Mouse (Mus musculus): Measurements from ENCODE around the gene Ankrd66.
A peak's percentile ranks its signal among the peaks of the same experiment; 100 is the strongest.

Gene Ankrd66

GRCm38 (mm10) chr17:43543539-43543938, at the start of gene Ankrd66:
Gene Ankrd66 (minus strand): TSS chr17:43543639.
- no peak for DNase-seq (ENCODE audit: low read depth, low spot score)

DNA sequence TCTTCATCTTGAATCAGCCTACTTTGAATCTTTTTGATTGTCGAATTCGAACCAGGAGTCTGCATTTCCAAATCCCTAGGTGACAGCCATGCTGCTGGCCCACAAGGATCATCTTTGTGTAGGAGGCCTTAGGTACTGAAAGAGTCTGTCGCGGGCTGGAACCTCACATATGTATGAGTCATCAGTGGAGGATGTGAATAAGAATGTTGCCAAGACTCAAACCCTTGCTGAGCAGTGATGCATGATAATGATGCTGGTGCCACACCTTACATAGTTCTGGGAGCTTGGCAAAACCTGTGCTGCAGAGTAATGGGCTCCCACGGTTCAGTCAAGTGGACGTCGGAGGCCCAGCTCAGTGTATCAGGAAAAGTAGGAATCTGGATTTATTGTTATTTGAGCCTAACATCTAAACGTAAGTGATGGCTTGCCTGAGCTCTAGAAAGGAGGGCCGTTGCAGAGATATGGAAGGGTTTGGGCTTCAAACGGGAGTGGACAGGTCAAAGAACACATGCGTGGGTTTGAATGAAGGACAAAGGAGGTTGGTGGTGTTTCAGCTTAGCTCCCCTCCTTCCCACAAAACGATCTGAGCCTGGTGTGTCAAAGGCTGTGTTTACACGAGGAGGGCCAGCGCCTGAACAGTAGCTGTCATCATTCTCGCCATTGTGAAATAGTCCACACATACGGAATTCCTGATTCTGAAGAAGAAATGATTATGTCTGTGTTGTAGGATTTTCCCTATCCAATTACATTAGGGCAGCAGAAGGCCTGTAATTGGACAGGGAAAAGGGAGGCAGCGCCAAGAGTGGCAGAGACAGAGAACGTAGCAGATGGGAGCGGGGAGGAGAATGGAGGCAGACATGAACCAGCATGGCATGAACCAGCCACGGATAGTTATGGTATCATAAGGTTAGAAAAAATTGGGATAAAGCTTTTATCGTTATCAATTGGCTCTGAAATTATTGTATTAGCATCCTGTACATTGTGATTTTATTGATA, 49.2 kb upstream of the Ankrd66 start:
- DNase-seq (ENCODE audit: low read depth, low spot score): no peak

- DNase-seq (ENCODE audit: low read depth, low spot score): no peak
Observed at GRCm38 (mm10) chr17:43590531-43590930, 47.1 kb upstream of the Ankrd66 start.

- DNase-seq (ENCODE audit: low read depth, low spot score): no peak
Observed at GRCm38 (mm10) chr17:43589750-43590149, 46.3 kb upstream of the Ankrd66 start.

DNA sequence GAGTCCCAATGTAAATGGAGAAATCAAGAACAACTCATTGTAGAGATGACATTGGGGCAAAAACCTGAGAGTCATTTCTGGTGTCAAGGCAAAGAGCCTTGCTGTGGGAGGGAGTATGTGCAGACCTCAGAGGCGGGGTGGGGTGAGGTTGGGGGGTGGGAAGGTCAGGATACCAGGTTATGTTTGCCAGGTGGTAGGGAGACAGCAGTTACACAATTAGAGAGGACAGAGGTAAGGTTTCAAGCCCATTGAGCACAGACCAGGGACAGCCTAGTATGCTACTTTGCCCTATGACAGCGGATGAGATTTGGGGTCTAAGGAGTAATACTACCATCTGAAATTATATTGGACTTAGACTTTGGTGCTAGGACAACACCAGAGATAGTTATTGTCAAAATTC, 43.8 kb upstream of the Ankrd66 start:
- no peak for DNase-seq (ENCODE audit: low read depth, low spot score)

- DNase-seq (ENCODE audit: low read depth, low spot score): no peak
Observed at GRCm38 (mm10) chr17:43584771-43585170, 41.3 kb upstream of the Ankrd66 start.

DNA sequence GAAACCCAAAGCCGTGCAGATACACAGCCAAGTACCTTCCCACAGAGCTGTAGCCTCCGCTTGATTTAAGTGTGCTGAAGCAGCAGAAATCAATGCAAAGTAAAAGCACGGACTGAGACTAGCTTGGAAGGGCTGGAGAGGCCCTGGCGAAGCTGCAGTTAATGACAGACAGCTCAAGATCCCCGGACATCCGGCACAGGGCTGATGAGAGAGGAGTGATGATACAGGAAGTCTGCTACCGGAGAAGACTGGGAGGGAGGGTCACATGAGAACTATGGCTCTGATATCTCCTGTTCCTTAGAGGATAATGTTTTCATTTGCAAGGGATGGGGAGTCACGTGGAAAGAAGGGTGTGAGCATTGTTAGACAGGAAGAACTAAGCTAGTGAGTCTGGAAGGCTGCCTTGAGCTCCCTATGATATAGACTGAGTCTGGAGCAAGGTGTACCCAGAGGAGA, 37.6 kb upstream of the Ankrd66 start:
- DNase-seq (ENCODE audit: low read depth, low spot score): no peak

GRCm38 (mm10) chr17:43580456-43580855, 37.0 kb upstream of the Ankrd66 start:
- no peak for DNase-seq (ENCODE audit: low read depth, low spot score)

- no peak for DNase-seq (ENCODE audit: low read depth, low spot score)
Observed at GRCm38 (mm10) chr17:43573624-43574073, 30.2 kb upstream of the Ankrd66 start.

DNA sequence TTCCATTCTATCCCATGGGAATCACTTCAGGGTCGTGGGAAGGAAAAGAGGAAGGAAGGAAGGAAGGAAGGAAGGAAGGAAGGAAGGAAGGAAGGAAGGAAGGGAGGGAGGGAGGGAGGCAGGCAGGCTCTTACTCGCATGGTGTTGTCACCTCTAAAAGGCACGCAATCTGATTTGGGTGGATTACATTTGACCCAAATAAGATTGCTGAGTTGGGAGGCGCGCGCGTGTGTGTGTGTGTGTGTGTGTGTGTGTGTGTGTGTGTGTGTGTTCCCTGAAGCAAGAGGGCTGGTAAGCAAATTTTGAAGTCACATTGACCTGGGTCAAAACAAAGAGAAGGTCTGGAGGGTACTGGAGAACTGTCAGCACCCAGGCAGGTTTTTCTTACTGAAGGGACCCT, 25.8 kb upstream of the Ankrd66 start:
- DNase-seq (ENCODE audit: low read depth, low spot score): no peak

DNA sequence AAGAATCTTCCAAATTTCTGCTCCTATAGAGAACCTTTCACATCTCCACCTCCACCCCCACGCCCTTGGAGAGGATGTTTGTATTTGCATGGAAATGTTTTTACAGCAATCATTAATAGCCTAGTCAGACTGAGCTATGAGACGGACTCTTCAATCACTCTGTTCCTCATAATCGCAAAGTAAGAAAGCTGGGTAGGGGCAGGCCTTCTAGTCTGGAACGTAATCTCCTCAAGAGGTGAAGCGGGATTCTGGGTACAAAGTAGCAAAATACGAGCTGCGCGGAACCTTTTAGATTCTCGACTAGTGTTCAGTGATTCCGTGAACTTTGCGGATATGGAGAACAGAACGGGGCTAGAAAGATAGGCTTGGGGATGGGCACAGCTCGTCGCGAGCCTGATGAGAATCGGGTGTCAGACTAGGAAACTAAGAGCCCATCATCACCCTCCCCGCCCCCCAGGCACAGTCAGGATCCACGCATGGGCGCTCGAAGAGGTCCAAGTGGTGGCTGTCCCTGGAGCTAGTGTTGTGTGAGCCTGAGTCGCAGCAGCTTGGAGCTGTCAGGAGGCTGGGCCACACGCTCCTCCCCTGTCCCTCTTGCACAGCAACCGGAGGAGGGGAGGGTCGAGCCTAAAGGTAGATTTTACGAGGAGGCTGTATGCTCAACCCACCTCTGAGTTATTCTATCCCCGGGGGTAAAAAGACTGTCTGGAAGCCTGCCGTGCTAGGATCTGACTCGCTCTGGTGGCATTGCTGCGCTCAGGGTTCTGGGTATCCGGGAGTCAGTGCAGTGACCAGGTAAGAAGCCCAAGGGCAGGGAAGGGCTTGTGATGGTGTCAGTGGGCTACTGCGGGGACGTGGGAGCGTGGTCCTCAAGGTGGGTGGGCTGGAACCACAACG, 24.8 kb upstream of the Ankrd66 start, which contains the start of gene Pla2g7:
TSS of gene Pla2g7 (plus strand) at position 107 of the 897 bp plus-strand sequence.
- DNase-seq (ENCODE audit: low read depth, low spot score): peak; percentile 49

- DNase-seq (ENCODE audit: low read depth, low spot score): no peak
Observed at GRCm38 (mm10) chr17:43567593-43567991, 24.2 kb upstream of the Ankrd66 start.

DNA sequence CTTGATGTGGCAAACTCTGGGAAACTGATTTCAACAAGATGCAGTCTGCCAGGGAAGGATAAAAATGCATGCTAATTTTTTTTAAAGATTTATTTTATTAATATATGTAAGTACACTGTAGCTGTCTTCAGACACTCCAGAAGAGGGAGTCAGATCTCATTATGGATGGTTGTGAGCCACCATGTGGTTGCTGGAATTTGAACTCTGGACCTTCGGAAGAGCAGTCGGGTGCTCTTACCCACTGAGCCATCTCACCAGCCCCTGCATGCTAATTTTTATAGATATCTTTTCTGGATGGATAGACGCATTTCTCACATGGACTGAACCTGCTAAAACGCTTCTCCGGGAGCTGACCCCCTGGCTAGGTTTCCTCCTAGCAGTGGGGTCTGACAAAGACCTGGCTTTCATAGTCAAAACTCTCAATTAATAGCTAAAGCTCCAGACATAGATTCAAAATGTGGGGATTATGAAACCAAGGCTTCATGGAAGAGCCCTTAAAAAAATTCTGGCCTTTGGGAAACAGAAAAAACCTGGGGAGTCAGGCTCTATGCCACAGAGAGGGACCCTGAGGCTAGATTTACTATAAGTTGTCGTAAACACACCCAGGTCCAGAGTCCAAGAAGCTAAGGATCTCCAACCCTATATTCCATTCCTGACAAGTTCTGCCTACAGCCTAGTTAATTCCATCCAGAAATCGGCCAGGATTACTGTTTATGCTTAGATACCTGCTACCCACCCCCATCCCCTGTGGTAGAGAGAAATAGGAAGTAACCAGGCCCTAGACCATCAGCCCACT, 20.0 kb upstream of the Ankrd66 start:
- DNase-seq (ENCODE audit: low read depth, low spot score): no peak

DNA sequence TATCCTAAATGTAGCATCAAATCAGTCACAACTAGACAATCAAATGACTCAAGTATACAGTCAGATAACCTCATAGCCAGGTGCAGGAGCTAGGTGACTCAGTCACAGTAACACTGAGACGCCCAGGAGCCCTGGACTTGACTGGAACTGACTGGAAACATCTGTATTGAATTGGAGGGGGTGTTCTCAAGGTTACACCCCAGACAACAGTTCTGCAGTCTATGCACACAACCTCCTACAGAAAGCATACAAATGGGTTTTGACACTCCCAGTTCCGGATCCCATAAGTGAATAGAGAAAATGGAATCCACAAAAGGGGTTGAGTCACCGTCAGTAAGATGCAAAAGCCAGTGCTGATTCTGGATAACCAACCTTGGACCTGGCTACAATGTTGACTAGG, 15.2 kb upstream of the Ankrd66 start:
- no peak for DNase-seq (ENCODE audit: low read depth, low spot score)

- DNase-seq (ENCODE audit: low read depth, low spot score): no peak
Observed at GRCm38 (mm10) chr17:43557541-43558090, 14.2 kb upstream of the Ankrd66 start.

DNA sequence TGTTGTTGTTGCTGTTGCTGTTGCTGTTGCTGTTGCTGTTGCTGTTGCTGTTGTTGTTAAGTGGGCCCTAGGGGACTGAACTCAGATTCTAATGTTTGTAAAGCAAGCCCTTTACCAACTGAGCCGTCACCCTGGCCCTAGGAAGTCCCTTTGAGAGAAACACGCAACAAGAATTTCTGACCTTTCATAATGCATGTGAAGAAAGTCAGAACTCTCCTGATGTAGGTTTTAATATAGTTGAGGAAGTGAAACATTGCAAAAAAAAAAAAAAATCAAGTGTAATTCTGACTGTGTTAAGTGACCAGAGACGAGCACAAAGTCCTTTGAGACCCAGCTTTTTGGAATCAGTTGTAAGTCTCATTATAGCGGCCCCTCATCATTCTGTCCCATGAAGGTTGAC, 13.7 kb upstream of the Ankrd66 start:
- no peak for DNase-seq (ENCODE audit: low read depth, low spot score)

DNA sequence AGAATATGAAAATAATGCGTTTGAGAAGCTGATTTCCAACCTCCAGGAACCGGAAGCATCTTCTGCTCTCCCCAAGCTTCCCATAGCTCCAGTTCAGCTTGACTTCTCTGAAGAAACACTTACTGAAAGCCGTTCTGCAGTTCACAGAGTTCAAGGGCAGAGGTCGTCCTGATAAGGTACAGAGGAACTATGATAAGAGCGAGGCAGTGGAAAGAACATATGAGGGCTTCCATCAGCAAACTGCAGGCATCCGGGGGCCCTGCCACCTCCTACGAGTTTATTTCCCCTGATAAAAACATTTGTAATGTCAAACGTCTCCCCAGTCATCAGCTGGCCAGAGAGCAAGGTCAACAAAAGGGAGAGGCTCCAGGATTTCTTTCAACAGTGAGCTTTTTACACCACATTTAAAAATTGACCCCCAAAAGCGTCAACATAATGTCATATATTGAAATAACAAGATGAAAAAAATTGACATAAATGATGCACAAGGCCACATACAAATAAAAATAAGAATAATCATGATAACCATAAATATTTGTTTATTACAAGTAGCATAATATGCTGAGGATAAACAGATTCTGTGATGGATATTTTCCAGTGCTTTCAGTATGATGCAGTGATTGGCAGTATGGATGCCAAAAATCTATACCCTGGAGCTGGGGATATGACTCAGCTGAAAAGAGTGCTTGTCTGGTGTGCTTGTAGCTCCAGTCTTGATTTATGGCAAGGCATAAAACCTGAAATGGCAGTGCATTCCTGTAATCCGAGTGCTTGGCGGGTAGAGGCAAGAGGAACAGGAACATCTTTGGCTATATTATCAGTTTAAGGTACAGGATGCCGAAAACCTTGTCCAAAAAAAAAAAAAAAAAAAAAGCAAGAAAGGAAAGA, 11.3 kb upstream of the Ankrd66 start:
- no peak for DNase-seq (ENCODE audit: low read depth, low spot score)

GRCm38 (mm10) chr17:43551122-43551630, 7.7 kb upstream of the Ankrd66 start:
- DNase-seq (ENCODE audit: low read depth, low spot score): no peak

GRCm38 (mm10) chr17:43544040-43544439, 601 bp upstream of the Ankrd66 start:
- DNase-seq (ENCODE audit: low read depth, low spot score): no peak

GRCm38 (mm10) chr17:43538767-43539166, 4.7 kb downstream of the Ankrd66 start:
- no peak for DNase-seq (ENCODE audit: low read depth, low spot score)
